In genomic region chr10:34198574-34198973, GRCm38 (mm10) we compare ENCODE assay signal across 17 mouse cellular contexts. TPM values are rescaled to one million over a fixed set of nuclear protein-coding genes. Genes with fewer than 3 reads are reported as not detected.
DNase-seq lines count a peak whose midpoint lies in the region; ATAC-seq and TF ChIP-seq lines count a peak whose summit lies in the region.
"Had no signal": no experiment of that assay in that cellular context is flagged by ENCODE, and none has a peak within 500 bp of the region (broad histone marks: within the 10 kb centered on the region; RNA-seq: fewer than 3 reads in every experiment).

No protein-coding gene starts in this region.

- no peak overlapping the region for H3K4me3 ChIP-seq in embryonic facial prominence, embryonic 14.5 days (ENCODE audit: low read depth, low read length)
- no peak overlapping the region for H3K4me3 ChIP-seq in embryonic facial prominence, embryonic 10.5 days
- no peak overlapping the region for H3K4me3 ChIP-seq in kidney, adult 2 months (ENCODE audit: insufficient read depth, low read depth, low read length)
- no peak overlapping the region for H3K4me3 ChIP-seq in lung, embryonic 16.5 days (ENCODE audit: low read length)
- no peak overlapping the region for H3K4me3 ChIP-seq in stomach, embryonic 16.5 days (replicated peaks; ENCODE audit: low read length)
- H3K4me3 ChIP-seq: erythroblast, embryonic 14.5 days; hindbrain, embryonic 15.5 days; liver, embryonic 15.5 days; neural tube, embryonic 12.5 days had no signal

- H3K9ac ChIP-seq in embryonic facial prominence, embryonic 14.5 days (ENCODE audit: low read depth, low read length) = no peak overlapping the region
- no peak overlapping the region for H3K9ac ChIP-seq in lung, embryonic 16.5 days (ENCODE audit: low read length)
- no peak overlapping the region for H3K9ac ChIP-seq in stomach, embryonic 16.5 days (ENCODE audit: low read length)
- H3K9ac ChIP-seq: hindbrain, embryonic 15.5 days; liver, embryonic 15.5 days; neural tube, embryonic 12.5 days had no signal

- H3K27ac ChIP-seq in embryonic facial prominence, embryonic 14.5 days (replicated peaks; ENCODE audit: low read depth, low read length) = no peak overlapping the region
- H3K27ac ChIP-seq in embryonic facial prominence, embryonic 10.5 days (replicated peaks) = no peak overlapping the region
- peak overlapping the region; percentile 86; the same call in 1 of the 2 replicates for H3K27ac ChIP-seq in kidney, adult 2 months (ENCODE audit: insufficient read depth, low read depth, low read length)
- peak overlapping the region; percentile 74 for H3K27ac ChIP-seq in lung, embryonic 16.5 days (ENCODE audit: low read length)
- 0 out of 2 replicates have a peak overlapping the region, but pooled peaks have one; percentile 2 for H3K27ac ChIP-seq in stomach, embryonic 16.5 days (ENCODE audit: low read length)
- H3K27ac ChIP-seq: hindbrain, embryonic 15.5 days; liver, embryonic 15.5 days; neural tube, embryonic 12.5 days had no signal

- ATAC-seq in embryonic facial prominence, embryonic 14.5 days (ENCODE audit: low read depth) = 0 out of 2 replicates have a peak, but pooled peaks have one; percentile 33
- no peak for ATAC-seq in lung, embryonic 16.5 days (ENCODE audit: low read depth)
- no peak for ATAC-seq in stomach, embryonic 16.5 days (ENCODE audit: insufficient read depth, low FRiP score)

- WGBS in embryonic facial prominence, embryonic 14.5 days = 57% methylated on average over 3 of the region's 3 CpGs
- WGBS in embryonic facial prominence, embryonic 10.5 days = 81% methylated on average over 3 of the region's 3 CpGs
- WGBS in kidney, adult 2 months = 58% methylated on average over 3 of the region's 3 CpGs
- WGBS in lung, embryonic 16.5 days = 36% methylated on average over 3 of the region's 3 CpGs
- WGBS in stomach, embryonic 16.5 days = 49% methylated on average over 3 of the region's 3 CpGs

- H3K36me3 ChIP-seq in embryonic facial prominence, embryonic 14.5 days (ENCODE audit: control insufficient read depth, insufficient read depth, low read length) = peaks cover 4% of the 10 kb centered on the region; the same call in 1 of the 2 replicates
- H3K36me3 ChIP-seq in embryonic facial prominence, embryonic 10.5 days (replicated peaks) = peaks cover 24% of the 10 kb centered on the region
- H3K36me3 ChIP-seq in kidney, adult 2 months (ENCODE audit: control insufficient read depth, insufficient read depth, low read length) = no peaks in the 10 kb centered on the region
- H3K36me3 ChIP-seq in lung, embryonic 16.5 days (ENCODE audit: control insufficient read depth, insufficient read depth, low read length) = no peaks in the 10 kb centered on the region
- H3K36me3 ChIP-seq in stomach, embryonic 16.5 days (ENCODE audit: control insufficient read depth, insufficient read depth, low read length) = peaks cover 6% of the 10 kb centered on the region; the same call in 1 of the 2 replicates
- H3K36me3 ChIP-seq: hindbrain, embryonic 15.5 days; liver, embryonic 15.5 days; neural tube, embryonic 12.5 days had no signal

- H3K9me3 ChIP-seq in embryonic facial prominence, embryonic 14.5 days (ENCODE audit: control insufficient read depth, low read length) = peaks cover 4% of the 10 kb centered on the region; the same call in 1 of the 2 replicates
- peaks cover 6% of the 10 kb centered on the region; the same call in 1 of the 2 replicates for H3K9me3 ChIP-seq in embryonic facial prominence, embryonic 10.5 days
- H3K9me3 ChIP-seq in lung, embryonic 16.5 days (ENCODE audit: control insufficient read depth, low read length) = no peaks in the 10 kb centered on the region
- 0 out of 2 replicates have a peak, but pooled peaks cover 3% of the 10 kb centered on the region for H3K9me3 ChIP-seq in stomach, embryonic 16.5 days (replicated peaks; ENCODE audit: control insufficient read depth, low read length)
- H3K9me3 ChIP-seq: liver, embryonic 15.5 days; neural tube, embryonic 12.5 days had no signal

- DNase-seq in embryonic facial prominence, embryonic 14.5 days (ENCODE audit: low spot score) = peak; percentile 41
- no peak for DNase-seq in embryonic facial prominence, embryonic 10.5 days (ENCODE audit: low spot score)
- no peak for DNase-seq in kidney, adult 2 months
- DNase-seq in kidney, adult 9 months = no peak
- DNase-seq in lung, postnatal 25 days (ENCODE audit: low spot score) = no peak
- DNase-seq in right cerebral cortex, postnatal 4 days = no peak
- DNase-seq: cerebellum, postnatal 10 days; embryo, embryonic 11 days; gastrocnemius, postnatal 14 days; right cerebral cortex, postnatal 25 days had no signal

- TF ChIP-seq POLR2A in kidney, adult 2 months (IDR thresholded peaks at IDR 0.05; ENCODE audit: low read depth, low read length) = no peak

- no peaks in the 10 kb centered on the region for H3K27me3 ChIP-seq in embryonic facial prominence, embryonic 14.5 days (replicated peaks; ENCODE audit: control insufficient read depth, insufficient read depth, low read length)
- H3K27me3 ChIP-seq in embryonic facial prominence, embryonic 10.5 days (replicated peaks; ENCODE audit: low read depth, poor library complexity, severe bottlenecking) = no peaks in the 10 kb centered on the region
- no peaks in the 10 kb centered on the region for H3K27me3 ChIP-seq in kidney, adult 2 months (replicated peaks; ENCODE audit: control insufficient read depth, insufficient read depth, low read length)
- no peaks in the 10 kb centered on the region for H3K27me3 ChIP-seq in lung, embryonic 16.5 days (ENCODE audit: control insufficient read depth, insufficient read depth, low read depth, low read length)
- no peaks in the 10 kb centered on the region for H3K27me3 ChIP-seq in stomach, embryonic 16.5 days (ENCODE audit: control insufficient read depth, insufficient read depth, low read length)
- H3K27me3 ChIP-seq: CH12.LX; hindbrain, embryonic 15.5 days; liver, embryonic 15.5 days; neural tube, embryonic 12.5 days had no signal

- H3K4me2 ChIP-seq in embryonic facial prominence, embryonic 14.5 days (ENCODE audit: low read depth, low read length) = no peak overlapping the region
- no peak overlapping the region for H3K4me2 ChIP-seq in lung, embryonic 16.5 days (ENCODE audit: low read depth, low read length)
- no peak overlapping the region for H3K4me2 ChIP-seq in stomach, embryonic 16.5 days (ENCODE audit: low read depth, low read length)
- H3K4me2 ChIP-seq: hindbrain, embryonic 15.5 days; liver, embryonic 15.5 days; neural tube, embryonic 12.5 days had no signal

- TF ChIP-seq CTCF in kidney, adult 2 months (conservative IDR thresholded peaks at IDR 0.05; ENCODE audit: insufficient read depth, insufficient read length, low read depth, low read length) = no peak

- peaks cover 10% of the 10 kb centered on the region for H3K4me1 ChIP-seq in embryonic facial prominence, embryonic 14.5 days (ENCODE audit: control insufficient read depth, insufficient read depth, low read length)
- H3K4me1 ChIP-seq in embryonic facial prominence, embryonic 10.5 days = peaks cover 20% of the 10 kb centered on the region
- H3K4me1 ChIP-seq in kidney, adult 2 months (ENCODE audit: control insufficient read depth, insufficient read depth, low read length) = peaks cover 9% of the 10 kb centered on the region
- peaks cover 26% of the 10 kb centered on the region for H3K4me1 ChIP-seq in lung, embryonic 16.5 days (replicated peaks; ENCODE audit: control insufficient read depth, insufficient read depth, low read length)
- H3K4me1 ChIP-seq in stomach, embryonic 16.5 days (ENCODE audit: control insufficient read depth, insufficient read depth, low read length) = peaks cover 21% of the 10 kb centered on the region
- H3K4me1 ChIP-seq: hindbrain, embryonic 15.5 days; neural tube, embryonic 12.5 days had no signal

RNA-seq across cellular contexts. Expression of gene Dse, which starts 8.9 kb away (rescaled TPM):
- polyA plus RNA-seq in embryonic facial prominence, embryonic 14.5 days (2014; fragmentation: Nextera tagmentation; extraction: Ambion mirVana) = 46.7 and 49.6 TPM in 2 replicates
- polyA plus RNA-seq in embryonic facial prominence, embryonic 10.5 days (2016; fragmentation: Nextera tagmentation; extraction: Ambion mirVana) = 29.1 and 33.6 TPM in 2 replicates
- polyA plus RNA-seq in kidney, adult 2 months (2012; rRNA removed) = 8.0 and 8.6 TPM in 2 replicates
- 29.5 and 31.4 TPM in 2 replicates for polyA plus RNA-seq in lung, embryonic 16.5 days (2015; fragmentation: Nextera tagmentation; extraction: Ambion mirVana)
- 20.0 and 21.3 TPM in 2 replicates for polyA plus RNA-seq in stomach, embryonic 16.5 days (2015; fragmentation: Nextera tagmentation; extraction: Ambion mirVana)
- polyA plus RNA-seq: erythroblast, embryonic 14.5 days had no signal

Comparison
In these comparisons a context has a peak if more than half of its experiments do, and no peak if none do; other contexts are left out.
1. H3K27ac ChIP-seq: peak in kidney, adult 2 months (single experiment), lung, embryonic 16.5 days (single experiment) and stomach, embryonic 16.5 days (single experiment); none in embryonic facial prominence, embryonic 14.5 days (single experiment) and embryonic facial prominence, embryonic 10.5 days (single experiment).